Mouse (Mus musculus): ENCODE results near the gene Srpk1. TPM values are rescaled to one million over a fixed set of nuclear protein-coding genes. Genes with fewer than 3 reads are reported as not detected.

Gene Srpk1
- polyA plus RNA-seq, 1 experiment from 2014 or later, result 112 TPM

- Histone ChIP-seq H3K4me1 (no peaks in the 10 kb centered on the region), H3K4me2 (replicated peaks) (no peak overlapping the region), H3K27ac (replicated peaks) (no peak overlapping the region), H3K4me3 (no peak overlapping the region), H3K9ac (replicated peaks) (no peak overlapping the region), H3K36me3 (no peaks in the 10 kb centered on the region), H3K9me3 (no peaks in the 10 kb centered on the region), H3K27me3 (no peaks in the 10 kb centered on the region)
- 83% methylated on average over 1 of the region's 1 CpGs for WGBS
- ATAC-seq (replicated peaks), result no peak
Measured at GRCm38 (mm10) chr17:28546925-28547324, 75.6 kb downstream of the Srpk1 start.

- H3K4me3 ChIP-seq, result no peak overlapping the region
- H3K4me2 ChIP-seq (replicated peaks), result no peak overlapping the region
- no peaks in the 10 kb centered on the region for H3K9me3 ChIP-seq
- H3K27me3 ChIP-seq, result no peaks in the 10 kb centered on the region
- WGBS, result 58% methylated on average over 12 of the region's 12 CpGs
- no peak for ATAC-seq (replicated peaks)
- no peaks in the 10 kb centered on the region for H3K4me1 ChIP-seq
- H3K27ac ChIP-seq (replicated peaks), result no peak overlapping the region
- no peaks in the 10 kb centered on the region for H3K36me3 ChIP-seq
- no peak overlapping the region for H3K9ac ChIP-seq (replicated peaks)
Measured at GRCm38 (mm10) chr17:28537881-28538280, 84.6 kb downstream of the Srpk1 start.

Small RNA genes within 50 kb of the gene (microRNA-seq; reads per million reads assigned to microRNA genes)
- gene Mir6969, result not detected

Other genes with a start within 250 kb of the Srpk1 start
- 32.8 and 34.6 TPM in 2 replicates for gene Fkbp5, start 105.2 kb downstream of the Srpk1 start, polyA plus RNA-seq (2015; fragmentation: Nextera tagmentation; extraction: Ambion mirVana)
- not detected in 2 replicates for gene Armc12, start 91.9 kb downstream of the Srpk1 start, polyA plus RNA-seq (2015; fragmentation: Nextera tagmentation; extraction: Ambion mirVana)
- gene Clpsl2, start 73.3 kb downstream of the Srpk1 start, polyA plus RNA-seq (2015; fragmentation: Nextera tagmentation; extraction: Ambion mirVana), result not detected in 2 replicates
- gene Clps, start 61.9 kb downstream of the Srpk1 start, polyA plus RNA-seq (2015; fragmentation: Nextera tagmentation; extraction: Ambion mirVana), result not detected in 2 replicates
- gene Lhfpl5, start 47.1 kb downstream of the Srpk1 start, polyA plus RNA-seq (2015; fragmentation: Nextera tagmentation; extraction: Ambion mirVana), result 5.3 and 6.2 TPM in 2 replicates
- 1.4 and 1.7 TPM in 2 replicates for gene Slc26a8, start 67.5 kb upstream of the Srpk1 start, polyA plus RNA-seq (2015; fragmentation: Nextera tagmentation; extraction: Ambion mirVana)
- 29.2 and 30.7 TPM in 2 replicates for gene Mapk14, start 68.6 kb upstream of the Srpk1 start, polyA plus RNA-seq (2015; fragmentation: Nextera tagmentation; extraction: Ambion mirVana)
- 2.3 and 2.6 TPM in 2 replicates for gene AC170998.1, start 103.4 kb upstream of the Srpk1 start, polyA plus RNA-seq (2015; fragmentation: Nextera tagmentation; extraction: Ambion mirVana)
- 0.33 and 0.85 TPM in 2 replicates for gene Mapk13, start 146.6 kb upstream of the Srpk1 start, polyA plus RNA-seq (2015; fragmentation: Nextera tagmentation; extraction: Ambion mirVana)
- 8.0 TPM in 2 replicates for gene Brpf3, start 178.4 kb upstream of the Srpk1 start, polyA plus RNA-seq (2015; fragmentation: Nextera tagmentation; extraction: Ambion mirVana)
- not detected in 2 replicates for gene Pnpla1, start 235.7 kb upstream of the Srpk1 start, polyA plus RNA-seq (2015; fragmentation: Nextera tagmentation; extraction: Ambion mirVana)

Measured in forebrain, embryonic 15.5 days (tissue).